Mouse (Mus musculus) heart, adult 2 months (tissue): ENCODE measurements around the gene Cacna1e. TPM values are rescaled to one million over a fixed set of nuclear protein-coding genes. Genes with fewer than 3 reads are reported as not detected.

Experiments used
- DNase-seq, 2 experiments: peaks; one replicate each; pipeline ENCODE4 v3.0.0; 2021
- H3K27ac ChIP-seq: fragments of 200-600 bp; 2 replicates; pipeline ENCODE4 v1.8.1; 2022
- H3K27me3 ChIP-seq: fragments of 200-500 bp; 2 replicates; pipeline ENCODE4 v1.6.1; 2012; ENCODE audit warnings: mild to moderate bottlenecking, low read length, inconsistent platforms, mixed read lengths; ENCODE audit not compliant: control insufficient read depth, insufficient read depth
- H3K36me3 ChIP-seq: fragments of 200-500 bp; 2 replicates; pipeline ENCODE4 v1.6.1; 2012; ENCODE audit warnings: low read length, inconsistent platforms; ENCODE audit not compliant: control insufficient read depth, insufficient read depth
- H3K4me1 ChIP-seq: fragments of 200-500 bp; 2 replicates; pipeline ENCODE4 v1.6.1; 2011; ENCODE audit warnings: low read length; ENCODE audit not compliant: control insufficient read depth, insufficient read depth
- H3K4me3 ChIP-seq: fragments of 200-600 bp; 2 replicates; pipeline ENCODE4 v1.8.1; 2022
- H3K79me2 ChIP-seq: fragments of 200-500 bp; replicated peaks from 2 replicates; pipeline ENCODE4 v1.6.1; 2012; ENCODE audit warnings: mild to moderate bottlenecking, inconsistent platforms, low read length, moderate library complexity, mixed read lengths; ENCODE audit not compliant: control insufficient read depth, insufficient read depth
- H3K9ac ChIP-seq: fragments of 200-500 bp; 2 replicates; pipeline ENCODE4 v1.6.1; 2012; ENCODE audit warnings: low read depth, mild to moderate bottlenecking, control low read depth, inconsistent platforms, low read length, mixed read lengths
- CTCF ChIP-seq: fragments of 200-600 bp; IDR thresholded peaks from 2 replicates; pipeline ENCODE4 v1.8.1; 2022; ENCODE audit warnings: antibody characterized with exemption, mild to moderate bottlenecking, moderate library complexity
- EP300 ChIP-seq: fragments of 200-500 bp; IDR thresholded peaks from 2 replicates; pipeline ENCODE4 v1.6.1; 2011; ENCODE audit warnings: low read depth, low read length, control low read depth; ENCODE audit not compliant: insufficient read depth
- POLR2A ChIP-seq: fragments of 200-500 bp; IDR thresholded peaks from 2 replicates; pipeline ENCODE4 v1.6.1; 2011; ENCODE audit warnings: mild to moderate bottlenecking, low read depth, low read length, control low read depth; ENCODE audit not compliant: insufficient read depth
- WGBS: fragments of 180-500 bp; shearing (Covaris S2); methylation state at CpG from one replicate; pipeline ENCODE4 v1.1.7; 2018; 5-methylcytosine and 5-hydroxymethylcytosine counted together
- intact Hi-C: fragments of 180-260 bp; cut with DNase I; formaldehyde crosslinking; loops from one replicate; pipeline ENCODE4 v1.15.1; 2025
- polyA plus RNA-seq: library from polyadenylated mRNA; depleted of rRNA; stranded (reverse); fragments of >200 nt; gene quantifications from 2 replicates; pipeline ENCODE4 v1.2.3, GENCODE M21; 2012
- total RNA-seq, 2 experiments: library from RNA; stranded (reverse); gene quantifications; 2 replicates each; pipeline ENCODE4 v1.2.3; 2021

Cacna1e gene
- total and polyA plus RNA-seq, 3 experiments, result 0.08 to 0.14 (median 0.09) TPM

- H3K79me2 ChIP-seq, result no peaks in the 10 kb centered on the region
- no peak overlapping the region for H3K9ac ChIP-seq
- no peak overlapping the region for H3K27ac ChIP-seq
- DNase-seq, result no peak
- intact Hi-C loops, result no loop called here
- TF ChIP-seq EP300 (no peak), POLR2A (no peak), CTCF (no peak)
- H3K36me3 ChIP-seq, result no peaks in the 10 kb centered on the region
- no peak overlapping the region for H3K4me3 ChIP-seq
- no peaks in the 10 kb centered on the region for H3K27me3 ChIP-seq
- no peaks in the 10 kb centered on the region for H3K4me1 ChIP-seq
- 73% methylated on average over 2 of the region's 2 CpGs for WGBS
Measured at GRCm38 (mm10) chr1:154843427-154843826, 40.9 kb downstream of the Cacna1e start.

- Histone ChIP-seq H3K4me3 (no peak overlapping the region), H3K36me3 (no peaks in the 10 kb centered on the region), H3K9ac (no peak overlapping the region), H3K27me3 (no peaks in the 10 kb centered on the region), H3K27ac (no peak overlapping the region), H3K79me2 (no peaks in the 10 kb centered on the region), H3K4me1 (no peaks in the 10 kb centered on the region)
- no peak for DNase-seq
- WGBS, result 77% methylated on average over 5 of the region's 5 CpGs
- TF ChIP-seq CTCF (no peak), EP300 (no peak), POLR2A (no peak)
- intact Hi-C loops, result no loop called here
Measured at GRCm38 (mm10) chr1:154842336-154842735, 42.0 kb downstream of the Cacna1e start.

GRCm38 (mm10) chr1:154841057-154841630 is 43.2 kb downstream of the Cacna1e start:
- H3K9ac ChIP-seq, result no peak overlapping the region
- no peaks in the 10 kb centered on the region for H3K27me3 ChIP-seq
- 62% methylated on average over 6 of the region's 6 CpGs for WGBS
- no peaks in the 10 kb centered on the region for H3K4me1 ChIP-seq
- no peaks in the 10 kb centered on the region for H3K36me3 ChIP-seq
- no peak for DNase-seq
- intact Hi-C loops, result no loop called here
- H3K27ac ChIP-seq, result no peak overlapping the region
- no peaks in the 10 kb centered on the region for H3K79me2 ChIP-seq
- H3K4me3 ChIP-seq, result no peak overlapping the region
- TF ChIP-seq CTCF (no peak), EP300 (no peak), POLR2A (no peak)

- intact Hi-C loops, result no loop called here
- TF ChIP-seq POLR2A (no peak), EP300 (no peak), CTCF (no peak)
- Histone ChIP-seq H3K9ac (no peak overlapping the region), H3K4me3 (no peak overlapping the region), H3K79me2 (no peaks in the 10 kb centered on the region), H3K27me3 (no peaks in the 10 kb centered on the region), H3K27ac (no peak overlapping the region), H3K36me3 (no peaks in the 10 kb centered on the region), H3K4me1 (no peaks in the 10 kb centered on the region)
- 85% methylated on average over 4 of the region's 4 CpGs for WGBS
- no peak for DNase-seq
Measured at GRCm38 (mm10) chr1:154839272-154839671, 45.0 kb downstream of the Cacna1e start.

GRCm38 (mm10) chr1:154836473-154836872 is 47.8 kb downstream of the Cacna1e start:
- no peak overlapping the region for H3K9ac ChIP-seq
- no peak for DNase-seq
- H3K36me3 ChIP-seq, result no peaks in the 10 kb centered on the region
- no peak overlapping the region for H3K4me3 ChIP-seq
- H3K27me3 ChIP-seq, result 0 out of 2 replicates have a peak, but pooled peaks cover 1% of the 10 kb centered on the region
- H3K4me1 ChIP-seq, result no peaks in the 10 kb centered on the region
- H3K27ac ChIP-seq, result no peak overlapping the region
- H3K79me2 ChIP-seq, result no peaks in the 10 kb centered on the region
- intact Hi-C loops, result no loop called here
- TF ChIP-seq EP300 (no peak), CTCF (no peak), POLR2A (no peak)
- 75% methylated on average over 5 of the region's 5 CpGs for WGBS

- no peaks in the 10 kb centered on the region for H3K4me1 ChIP-seq
- no peak overlapping the region for H3K9ac ChIP-seq
- no peaks in the 10 kb centered on the region for H3K79me2 ChIP-seq
- no peak overlapping the region for H3K27ac ChIP-seq
- no peaks in the 10 kb centered on the region for H3K36me3 ChIP-seq
- no peak overlapping the region for H3K4me3 ChIP-seq
- no peak for DNase-seq
- intact Hi-C loops, result no loop called here
- TF ChIP-seq CTCF, result no peak
- TF ChIP-seq POLR2A, result no peak
- no peak for TF ChIP-seq EP300
- 89% methylated on average over 9 of the region's 9 CpGs for WGBS
- H3K27me3 ChIP-seq, result 0 out of 2 replicates have a peak, but pooled peaks cover 1% of the 10 kb centered on the region
Measured at GRCm38 (mm10) chr1:154832168-154832539, 52.1 kb downstream of the Cacna1e start.
